Mouse (Mus musculus) C2C12 (cell line): Measurements from ENCODE around the gene Sh3gl3.

ENCODE experiments used
- CTCF ChIP-seq: IDR thresholded peaks from one replicate; pipeline ENCODE4 v1.5.1; 2011; ENCODE audit not compliant: control insufficient read depth, insufficient read depth, insufficient read length
- MAX ChIP-seq: IDR thresholded peaks from one replicate; pipeline ENCODE4 v1.6.1; 2011; ENCODE audit warnings: mild to moderate bottlenecking, control low read depth
- USF1 ChIP-seq: IDR thresholded peaks from one replicate; pipeline ENCODE4 v1.6.1; 2011; ENCODE audit warnings: low read depth, mild to moderate bottlenecking, control low read depth, moderate library complexity

- TF ChIP-seq CTCF (no peak), MAX (no peak), USF1 (no peak)
These were observed 154.2 kb downstream of the Sh3gl3 start for GRCm38 (mm10) chr7:82327881-82328280.
